Mouse (Mus musculus) erythroblast, adult 5-6 weeks (primary cell): ENCODE measurements around the gene Ptpn14. TPM values are rescaled to one million over a fixed set of nuclear protein-coding genes. Genes with fewer than 3 reads are reported as not detected.

Source experiments
- ATAC-seq: replicated peaks from 2 replicates; pipeline ENCODE4 v1.8.0; 2016; ENCODE audit warnings: moderate number of reproducible peaks, mild to moderate bottlenecking, moderate TSS enrichment, inconsistent platforms; ENCODE audit not compliant: poor library complexity, low FRiP score, severe bottlenecking
- total RNA-seq, 2 experiments: library from RNA; stranded (forward) in 1 of 2; stranded (reverse) in 1 of 2; fragments of 150-400 nt in 1 of 2; fragments of 200-764, 138-1000 nt in 1 of 2; gene quantifications; 2 replicates each; pipeline versions ENCODE4 v1.2.3 to v1.2.4; 2015 to 2017; ENCODE audit warnings: low replicate concordance in 2 of 2

Gene Ptpn14
- total RNA-seq, 2 experiments from 2014 or later: 1.3 to 1.5 TPM

DNA sequence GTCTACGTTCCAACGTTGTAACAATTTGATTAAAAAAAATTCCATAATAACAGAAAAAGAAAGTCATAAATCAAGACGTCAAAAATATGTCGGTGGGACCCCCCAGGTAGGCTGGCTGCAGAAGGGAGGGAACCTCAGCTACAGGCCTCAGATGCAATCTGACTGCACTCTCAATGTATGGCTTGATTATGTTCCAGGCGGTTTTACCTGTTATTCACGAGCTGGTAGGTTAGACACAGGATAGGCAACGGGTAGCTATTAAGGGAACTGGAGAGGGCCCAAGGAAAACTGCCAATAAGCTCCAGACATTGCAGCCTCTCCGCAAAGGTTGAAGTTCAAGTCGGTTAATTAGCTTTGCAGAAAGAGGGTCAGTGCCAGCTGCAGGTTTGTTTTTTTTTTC lies 194.7 kb downstream of the Ptpn14 start:
- no peak for ATAC-seq

- ATAC-seq: no peak
These were observed 195.1 kb downstream of the Ptpn14 start for GRCm38 (mm10) chr1:189923157-189923556.

GRCm38 (mm10) chr1:189923871-189924568 lies 196.0 kb downstream of the Ptpn14 start:
- ATAC-seq: no peak

DNA sequence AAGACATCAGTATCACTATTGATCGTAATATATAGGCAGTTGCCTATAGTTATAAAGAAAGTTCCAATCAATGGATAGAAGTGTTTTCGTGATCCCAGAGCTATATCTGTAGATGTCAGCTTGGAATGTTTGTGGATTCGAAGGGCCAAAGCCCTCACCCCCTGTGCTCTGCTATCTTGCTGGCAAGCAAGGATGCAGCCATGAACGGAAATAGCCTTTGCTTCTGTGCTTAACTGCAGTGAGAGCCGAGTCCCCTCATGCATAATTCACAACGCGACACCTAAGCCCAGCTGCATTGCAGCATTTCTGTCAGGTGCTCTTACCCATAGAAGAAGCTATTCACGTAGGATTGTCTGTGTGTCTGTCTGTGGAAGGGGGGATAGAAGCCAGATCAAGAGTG lies 198.2 kb downstream of the Ptpn14 start:
- no peak for ATAC-seq

Other genes with a start within 250 kb of the Ptpn14 start
- gene Cenpf, start 40.2 kb upstream of the Ptpn14 start, total RNA-seq (2015; ENCODE audit: low replicate concordance): 55.6 and 67.6 TPM in 2 replicates
- gene Cenpf, start 40.2 kb upstream of the Ptpn14 start, total RNA-seq (2017; ENCODE audit: low replicate concordance): 108 and 119 TPM in 2 replicates
- 12.1 and 19.4 TPM in 2 replicates for gene Smyd2, start 194.1 kb downstream of the Ptpn14 start, total RNA-seq (2015; ENCODE audit: low replicate concordance)
- 6.6 and 17.6 TPM in 2 replicates for gene Smyd2, start 194.1 kb downstream of the Ptpn14 start, total RNA-seq (2017; ENCODE audit: low replicate concordance)